Mouse (Mus musculus) G1E (cell line): Measurements from ENCODE around the gene Speg. TPM values are rescaled to one million over a fixed set of nuclear protein-coding genes. Genes with fewer than 3 reads are reported as not detected.

Source experiments
- ATAC-seq: 2 replicates; pipeline ENCODE4 v1.8.0; 2016; ENCODE audit warnings: mild to moderate bottlenecking; ENCODE audit not compliant: insufficient number of reproducible peaks, poor library complexity, low FRiP score, severe bottlenecking; ENCODE audit errors: extremely low read depth
- DNase-seq: peaks from one replicate; pipeline ENCODE4 v3.0.0; 2012; ENCODE audit warnings: low spot score
- H3K27me3 ChIP-seq: 2 replicates; pipeline ENCODE4 v1.6.1; 2012; ENCODE audit warnings: mild to moderate bottlenecking, low read length, inconsistent platforms; ENCODE audit not compliant: insufficient read depth
- H3K36me3 ChIP-seq: replicated peaks from 2 replicates; pipeline ENCODE3; 2012; ENCODE audit warnings: mild to moderate bottlenecking, inconsistent platforms
- H3K4me1 ChIP-seq: 2 replicates; pipeline ENCODE4 v1.6.1; 2012; ENCODE audit warnings: low read depth, low read length, inconsistent platforms, mixed read lengths; ENCODE audit not compliant: insufficient read depth
- H3K4me3 ChIP-seq: 2 replicates; pipeline ENCODE4 v1.5.1; 2012; ENCODE audit warnings: low read depth, mild to moderate bottlenecking, inconsistent platforms, low read length, moderate library complexity, mixed read lengths
- H3K9me3 ChIP-seq: replicated peaks from 2 replicates; pipeline ENCODE4 v1.6.1; 2012; ENCODE audit warnings: inconsistent platforms
- CTCF ChIP-seq: IDR thresholded peaks from 2 replicates; pipeline ENCODE4 v1.5.1; 2012; ENCODE audit warnings: low read depth, low read length, inconsistent platforms, mixed read lengths
- GATA1 ChIP-seq: IDR thresholded peaks from 2 replicates; pipeline ENCODE4 v1.6.1; 2012; ENCODE audit warnings: borderline replicate concordance, low read length, inconsistent platforms, mixed read lengths
- GATA2 ChIP-seq: IDR thresholded peaks from 2 replicates; pipeline ENCODE4 v1.6.1; 2012; ENCODE audit warnings: low read depth, low read length, inconsistent platforms, borderline replicate concordance
- POLR2AphosphoS5 ChIP-seq: IDR thresholded peaks from 2 replicates; pipeline ENCODE4 v1.6.1; 2012; ENCODE audit warnings: low read depth, low read length, inconsistent platforms; ENCODE audit not compliant: insufficient replicate concordance
- TAL1 ChIP-seq: conservative IDR thresholded peaks from 2 replicates; pipeline ENCODE4 v1.6.1; 2012; ENCODE audit warnings: low read depth, low read length, inconsistent platforms, mixed read lengths
- polyA plus RNA-seq: library from polyadenylated mRNA; stranded (reverse); fragments of >175 nt; gene quantifications from 2 replicates; pipeline ENCODE4 v1.2.3, GENCODE M21; 2012
- total RNA-seq, 2 experiments: library from RNA; stranded (forward) in 1 of 2; stranded (reverse) in 1 of 2; fragments of 200-1000 nt in 1 of 2; fragments of >200 nt in 1 of 2; fragmentation: Nextera tagmentation in 1 of 2; gene quantifications; 2 replicates each; pipeline ENCODE4 v1.2.3; 2014 to 2017

Gene Speg
- total and polyA plus RNA-seq, 3 experiments: 1.9 to 10.3 (median 1.9) TPM

DNA sequence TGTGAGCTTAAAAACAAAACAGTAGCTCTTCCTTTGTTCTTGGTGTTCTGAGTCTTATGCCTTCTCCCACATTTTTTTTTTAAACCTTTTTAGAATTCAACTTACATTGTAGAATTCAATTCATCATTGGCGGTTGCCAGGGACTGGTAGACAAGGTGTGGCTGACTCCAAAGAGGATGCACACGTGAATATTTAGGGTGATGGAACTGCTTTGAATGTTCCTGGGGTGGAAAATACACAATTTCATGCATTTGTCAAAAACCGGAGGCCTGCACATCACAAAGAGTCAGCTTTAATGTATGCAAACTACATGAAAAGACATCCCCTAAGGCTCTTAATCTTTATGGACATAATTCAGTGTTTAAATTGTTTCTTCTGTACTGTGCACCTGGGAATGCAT lies 1.8 kb upstream of the Speg start:
- no peak overlapping the region for H3K4me3 ChIP-seq
- H3K9me3 ChIP-seq: no peaks in the 10 kb centered on the region
- DNase-seq: no peak
- peaks cover 14% of the 10 kb centered on the region for H3K4me1 ChIP-seq
- H3K27me3 ChIP-seq: peaks cover 37% of the 10 kb centered on the region
- ATAC-seq: no peak
- TF ChIP-seq GATA1 (no peak), TAL1 (no peak), CTCF (no peak), GATA2 (no peak), POLR2AphosphoS5 (no peak)
- H3K36me3 ChIP-seq: no peaks in the 10 kb centered on the region

DNA sequence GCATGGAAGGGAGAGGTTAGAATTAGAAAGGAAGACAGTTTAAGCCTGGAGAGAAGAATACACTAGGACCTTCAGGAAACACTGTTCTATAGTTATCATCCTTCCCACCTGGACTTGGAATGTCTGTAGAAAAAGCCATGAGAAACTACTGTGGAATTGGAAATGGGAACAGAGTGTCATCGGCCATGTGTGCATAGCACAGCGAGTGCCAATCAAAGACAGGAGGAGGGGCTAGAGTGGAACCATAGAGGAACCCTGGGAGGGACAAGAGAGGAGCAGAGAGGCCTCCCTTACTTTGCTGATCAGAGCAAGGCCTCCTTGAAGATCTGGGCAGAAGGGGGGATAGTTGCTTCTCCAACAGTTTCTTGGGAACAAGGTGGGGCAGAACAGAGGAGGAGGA lies 4.1 kb downstream of the Speg start:
- peaks cover 39% of the 10 kb centered on the region for H3K4me1 ChIP-seq
- ATAC-seq: no peak
- peaks cover 67% of the 10 kb centered on the region for H3K27me3 ChIP-seq
- DNase-seq: no peak
- no peak overlapping the region for H3K4me3 ChIP-seq
- no peaks in the 10 kb centered on the region for H3K36me3 ChIP-seq
- no peaks in the 10 kb centered on the region for H3K9me3 ChIP-seq
- no peak for TF ChIP-seq GATA1

GRCm38 (mm10) chr1:75379931-75380330 lies 4.8 kb downstream of the Speg start:
- peaks cover 69% of the 10 kb centered on the region for H3K27me3 ChIP-seq
- ATAC-seq: no peak
- H3K4me1 ChIP-seq: peaks cover 41% of the 10 kb centered on the region
- DNase-seq: no peak
- TF ChIP-seq CTCF: no peak
- no peak overlapping the region for H3K4me3 ChIP-seq
- H3K36me3 ChIP-seq: no peaks in the 10 kb centered on the region
- H3K9me3 ChIP-seq: no peaks in the 10 kb centered on the region

DNA sequence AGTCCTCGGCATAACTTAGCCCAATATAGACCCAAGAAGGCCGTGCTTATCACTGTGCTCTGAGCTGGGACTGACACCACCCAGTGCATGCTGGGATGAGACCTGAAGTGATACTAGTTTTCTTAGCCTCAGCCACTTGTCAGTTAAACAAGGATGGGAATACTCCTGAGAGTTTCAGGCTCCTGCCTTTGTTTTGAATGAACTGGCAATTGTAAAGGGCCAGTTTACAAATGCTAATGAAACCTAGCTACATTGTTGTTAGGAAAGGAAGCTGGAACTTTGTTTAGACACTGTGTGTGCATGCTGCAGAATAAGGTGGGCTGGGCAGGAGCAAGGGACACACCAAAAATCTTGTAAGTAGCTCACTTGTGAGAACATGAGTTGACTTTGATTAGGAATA lies 5.9 kb downstream of the Speg start:
- Histone ChIP-seq H3K36me3 (no peaks in the 10 kb centered on the region), H3K9me3 (no peaks in the 10 kb centered on the region), H3K4me1 (peaks cover 47% of the 10 kb centered on the region), H3K27me3 (peaks cover 69% of the 10 kb centered on the region), H3K4me3 (no peak overlapping the region)
- TF ChIP-seq GATA1: no peak
- TF ChIP-seq POLR2AphosphoS5: no peak
- no peak for TF ChIP-seq TAL1
- no peak for ATAC-seq
- no peak for DNase-seq

DNA sequence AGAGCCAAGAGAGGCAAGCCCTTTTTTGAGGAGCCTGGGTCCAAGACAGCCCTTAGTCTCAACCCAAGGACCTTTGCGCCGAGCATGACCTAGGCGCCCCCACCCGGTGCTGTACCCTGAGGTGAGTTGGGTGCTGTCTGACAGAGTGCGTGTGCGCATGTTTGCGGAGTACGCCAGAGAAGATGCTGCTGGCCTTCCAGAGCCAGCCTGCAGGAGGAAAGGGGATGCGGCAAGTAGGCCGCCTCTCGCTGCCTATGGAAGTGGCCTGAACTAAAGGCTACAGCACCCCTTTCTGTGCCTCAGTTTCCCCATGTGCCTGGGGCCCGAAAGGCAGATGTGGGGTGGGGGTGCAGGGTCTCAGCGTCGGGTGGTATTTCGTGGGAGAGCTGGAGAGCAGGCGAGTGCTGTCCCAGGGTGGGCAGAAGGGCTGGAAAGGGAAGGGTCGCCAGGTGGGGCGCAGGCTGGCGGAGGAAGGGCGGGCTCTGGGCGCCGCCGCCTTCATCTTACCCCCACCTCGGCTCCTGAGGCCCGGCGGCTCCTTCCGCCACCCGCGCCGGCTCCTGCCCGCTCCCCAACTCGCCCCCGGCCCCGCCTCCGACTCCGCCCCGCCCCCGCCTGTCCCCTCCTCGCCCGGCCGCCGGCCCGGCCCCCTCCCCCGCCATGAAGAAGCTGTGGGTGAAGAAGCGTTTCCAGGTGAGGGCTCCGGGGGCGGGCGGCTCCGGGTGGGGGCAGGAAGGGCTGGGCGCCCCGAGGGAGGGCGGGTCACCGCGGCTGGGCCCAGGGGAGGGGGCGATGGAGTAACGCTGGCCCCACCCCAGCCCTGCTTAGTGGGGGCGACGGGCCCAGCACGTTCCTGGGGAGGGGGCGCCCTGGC lies 6.6 kb downstream of the Speg start:
- Histone ChIP-seq H3K9me3 (no peaks in the 10 kb centered on the region), H3K27me3 (peaks cover 73% of the 10 kb centered on the region), H3K4me3 (peak overlapping the region; percentile 68), H3K4me1 (peaks cover 47% of the 10 kb centered on the region), H3K36me3 (no peaks in the 10 kb centered on the region)
- DNase-seq (peak; percentile 60), ATAC-seq (no peak)
- TF ChIP-seq GATA2 (no peak), POLR2AphosphoS5 (no peak), CTCF (no peak), TAL1 (no peak), GATA1 (no peak)

DNA sequence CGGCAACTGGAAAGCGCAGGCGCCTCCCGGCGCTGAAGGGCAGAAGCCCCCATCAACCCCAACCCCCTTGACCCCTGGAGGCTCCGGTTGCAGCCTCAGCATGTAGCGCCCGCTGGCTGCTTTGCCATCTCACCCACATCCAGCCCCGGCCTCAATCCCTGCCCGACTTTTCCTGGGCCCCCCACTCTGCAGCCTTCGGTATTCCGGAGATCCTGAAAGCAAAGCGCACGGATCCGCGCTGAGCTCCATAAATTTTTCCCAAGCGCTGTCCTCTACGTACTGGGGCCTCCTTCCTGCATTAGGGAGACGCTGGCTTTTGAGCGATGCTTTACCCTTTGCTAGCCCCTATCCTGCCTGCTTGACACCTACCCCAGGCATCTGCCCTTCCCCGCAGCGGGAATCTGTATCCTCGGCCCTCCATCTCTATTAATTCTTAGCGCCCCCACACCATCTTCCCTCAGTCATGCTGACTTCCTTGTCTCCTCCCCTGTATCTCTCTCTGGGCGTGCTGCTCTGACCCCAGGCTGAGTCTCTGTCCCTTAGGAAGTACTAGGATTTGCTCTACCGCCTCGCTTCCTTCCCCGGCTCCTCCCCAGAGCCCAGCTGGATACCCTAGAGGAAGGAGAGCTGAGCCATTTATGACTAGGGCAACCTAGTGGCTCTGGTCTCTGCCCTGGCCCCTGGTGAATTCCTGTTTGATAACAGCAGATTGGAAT lies 7.4 kb downstream of the Speg start:
- H3K4me1 ChIP-seq: peaks cover 47% of the 10 kb centered on the region
- H3K27me3 ChIP-seq: peaks cover 71% of the 10 kb centered on the region
- no peaks in the 10 kb centered on the region for H3K9me3 ChIP-seq
- no peak for TF ChIP-seq CTCF
- no peak for TF ChIP-seq GATA1
- no peak for TF ChIP-seq TAL1
- TF ChIP-seq GATA2: no peak
- no peak for TF ChIP-seq POLR2AphosphoS5
- H3K36me3 ChIP-seq: no peaks in the 10 kb centered on the region
- DNase-seq (no peak), ATAC-seq (no peak)
- H3K4me3 ChIP-seq: peak overlapping the region; percentile 68
